Comparison of ENCODE assay signal across 12 mouse cellular contexts in the genomic region with DNA sequence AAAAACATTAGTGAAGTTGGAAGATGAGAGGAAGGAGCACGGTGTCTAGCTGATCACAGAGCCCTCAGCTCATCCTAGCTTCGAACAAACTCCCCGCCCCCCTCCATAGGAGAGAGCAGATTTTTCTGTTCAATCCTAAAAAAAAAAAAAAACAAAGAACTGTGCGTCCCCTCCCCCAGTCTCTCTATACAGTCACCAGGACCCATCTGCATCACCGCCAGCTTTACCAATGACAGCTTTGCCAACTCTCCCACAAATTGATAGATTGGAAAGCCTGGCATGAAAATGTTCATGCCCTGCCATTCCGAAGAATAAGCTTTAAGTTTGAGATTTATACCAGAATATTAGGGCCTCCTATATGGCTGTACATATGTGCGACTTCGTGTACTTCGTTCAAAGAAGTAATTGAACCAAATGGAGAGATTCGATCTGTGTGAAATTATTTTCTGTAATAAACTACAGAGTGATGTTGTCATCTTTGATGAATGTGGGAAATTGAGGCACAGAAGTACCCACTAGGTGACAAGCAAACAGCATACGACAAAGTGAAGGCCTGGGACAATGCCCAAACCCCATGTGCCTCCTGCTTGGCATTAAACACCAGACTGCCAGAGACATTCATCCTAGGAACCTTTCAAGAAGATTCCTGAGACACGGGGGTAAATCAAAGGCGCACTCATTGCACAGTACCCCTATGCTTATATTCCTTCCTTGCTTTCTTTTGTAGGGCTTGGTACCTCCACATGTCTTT.
"Had no signal": no experiment of that assay in that cellular context is flagged by ENCODE, and none has a peak within 500 bp of the region (broad histone marks: within the 10 kb centered on the region; RNA-seq: fewer than 3 reads in every experiment).

No protein-coding gene starts in this region.

- H3K27me3 ChIP-seq: kidney, embryonic 15.5 days; liver, embryonic 13.5 days had no signal

- H3K9ac ChIP-seq: kidney, embryonic 15.5 days; liver, embryonic 13.5 days had no signal

- H3K4me3 ChIP-seq: kidney, embryonic 15.5 days; left cerebral cortex, adult 2 months; liver, embryonic 13.5 days had no signal

- DNase-seq: kidney, postnatal 10 days; kidney, postnatal 36 days; layer of hippocampus, postnatal 36 days; liver, embryonic 13.5 days; lung, adult 2 months; lung, postnatal 14 days; lung, postnatal 4 days; midbrain, embryonic 14.5 days; thymus, postnatal 25 days had no signal

- H3K27ac ChIP-seq: kidney, embryonic 15.5 days; left cerebral cortex, adult 2 months; liver, embryonic 13.5 days had no signal

- H3K4me1 ChIP-seq: kidney, embryonic 15.5 days; liver, embryonic 13.5 days had no signal

- H3K4me2 ChIP-seq: kidney, embryonic 15.5 days; liver, embryonic 13.5 days; midbrain, embryonic 11.5 days had no signal

- H3K9me3 ChIP-seq: kidney, embryonic 15.5 days; liver, embryonic 13.5 days had no signal

- H3K36me3 ChIP-seq: kidney, embryonic 15.5 days; liver, embryonic 13.5 days had no signal
